Mouse (Mus musculus): ENCODE measurements around the gene Cd248.

Gene Cd248

GRCm38 (mm10) chr19:5106731-5107191 lies 38.9 kb downstream of the Cd248 start, which contains the start of gene Rab1b:
Gene Rab1b (minus strand): TSS chr19:5107072.
- DNase-seq (ENCODE audit: low read depth, low spot score), result peak; percentile 98

- DNase-seq (ENCODE audit: low read depth, low spot score), result no peak
Observed at GRCm38 (mm10) chr19:5107556-5108270, 39.8 kb downstream of the Cd248 start.

- DNase-seq (ENCODE audit: low read depth, low spot score), result peak; percentile 65
Observed at GRCm38 (mm10) chr19:5108271-5108575, 40.3 kb downstream of the Cd248 start.

GRCm38 (mm10) chr19:5108702-5109101 lies 40.8 kb downstream of the Cd248 start:
- no peak for DNase-seq (ENCODE audit: low read depth, low spot score)

GRCm38 (mm10) chr19:5109659-5110453 lies 42.0 kb downstream of the Cd248 start:
- peak; percentile 68 for DNase-seq (ENCODE audit: low read depth, low spot score)

- DNase-seq (ENCODE audit: low read depth, low spot score), result no peak
Observed at GRCm38 (mm10) chr19:5113783-5114182, 45.9 kb downstream of the Cd248 start.

- DNase-seq (ENCODE audit: low read depth, low spot score), result peak; percentile 84
Observed at GRCm38 (mm10) chr19:5117494-5118383, 49.9 kb downstream of the Cd248 start.

GRCm38 (mm10) chr19:5118384-5118698 lies 50.5 kb downstream of the Cd248 start, which contains the start of gene Klc2:
Gene Klc2 (minus strand): TSS chr19:5118560.
- peak; percentile 88 for DNase-seq (ENCODE audit: low read depth, low spot score)
